Comparison of ENCODE assay signal across 11 mouse cellular contexts in genomic region chr3:88206901-88207371, GRCm38 (mm10). TPM values are rescaled to one million over a fixed set of nuclear protein-coding genes. Genes with fewer than 3 reads are reported as not detected.
A peak's percentile ranks its signal among the peaks of the same experiment; 100 is the strongest.
DNase-seq lines count a peak whose midpoint lies in the region; ATAC-seq and TF ChIP-seq lines count a peak whose summit lies in the region.
"Had no signal": no experiment of that assay in that cellular context is flagged by ENCODE, and none has a peak within 500 bp of the region (broad histone marks: within the 10 kb centered on the region; RNA-seq: fewer than 3 reads in every experiment).

No protein-coding gene starts in this region.

- DNase-seq in cerebellum, adult 8-10 months: peak; percentile 77
- peak; percentile 66 to 79 for DNase-seq in layer of hippocampus, postnatal 10 days (ENCODE audit: low spot score in 2 of 2)
- DNase-seq in heart, postnatal 36 days: no peak
- DNase-seq in urinary bladder, adult 18-20 months (ENCODE audit: low spot score in 2 of 2): no peak
- no peak for DNase-seq in testis, postnatal 10 days (ENCODE audit: low spot score)
- no peak for DNase-seq in gastrocnemius, adult 2 months
- DNase-seq: kidney, postnatal 14 days had no signal

- TF ChIP-seq CTCF in gastrocnemius, adult 2 months (IDR thresholded peaks at IDR 0.05): no peak

- no peaks in the 10 kb centered on the region for H3K9me3 ChIP-seq in forebrain, embryonic 13.5 days (replicated peaks)
- H3K9me3 ChIP-seq in neural tube, embryonic 15.5 days (replicated peaks): no peaks in the 10 kb centered on the region
- H3K9me3 ChIP-seq: lung, embryonic 15.5 days had no signal

- peaks cover 22% of the 10 kb centered on the region for H3K36me3 ChIP-seq in forebrain, embryonic 13.5 days (ENCODE audit: poor library complexity, severe bottlenecking)
- no peaks in the 10 kb centered on the region for H3K36me3 ChIP-seq in neural tube, embryonic 15.5 days
- H3K36me3 ChIP-seq: lung, embryonic 15.5 days had no signal

- H3K4me1 ChIP-seq in forebrain, embryonic 13.5 days: peaks cover 69% of the 10 kb centered on the region
- peaks cover 65% of the 10 kb centered on the region for H3K4me1 ChIP-seq in neural tube, embryonic 15.5 days
- H3K4me1 ChIP-seq: lung, embryonic 15.5 days had no signal

- WGBS in forebrain, embryonic 13.5 days: 0% methylated on average over 14 of the region's 14 CpGs
- WGBS in neural tube, embryonic 15.5 days: under 1% methylated on average over 14 of the region's 14 CpGs

- H3K27me3 ChIP-seq in forebrain, embryonic 13.5 days: 0 out of 2 replicates have a peak, but pooled peaks cover 2% of the 10 kb centered on the region
- H3K27me3 ChIP-seq in neural tube, embryonic 15.5 days (replicated peaks): peaks cover 17% of the 10 kb centered on the region; the same call in 1 of the 2 replicates

- H3K9ac ChIP-seq in forebrain, embryonic 13.5 days: peak overlapping the region; percentile 100
- H3K9ac ChIP-seq in neural tube, embryonic 15.5 days (replicated peaks): peak overlapping the region; percentile 73
- H3K9ac ChIP-seq: lung, embryonic 15.5 days had no signal

- peak overlapping the region; percentile 100 for H3K27ac ChIP-seq in forebrain, embryonic 13.5 days
- H3K27ac ChIP-seq in neural tube, embryonic 15.5 days (replicated peaks): peak overlapping the region; percentile 98
- no peak overlapping the region for H3K27ac ChIP-seq in gastrocnemius, adult 2 months
- H3K27ac ChIP-seq: lung, embryonic 15.5 days had no signal

- peak; percentile 20 for ATAC-seq in forebrain, embryonic 13.5 days
- peak; percentile 46 for ATAC-seq in neural tube, embryonic 15.5 days (ENCODE audit: low FRiP score)

- peak overlapping the region; percentile 96 for H3K4me3 ChIP-seq in forebrain, embryonic 13.5 days
- peak overlapping the region; percentile 58 for H3K4me3 ChIP-seq in neural tube, embryonic 15.5 days (replicated peaks)
- no peak overlapping the region for H3K4me3 ChIP-seq in gastrocnemius, adult 2 months
- H3K4me3 ChIP-seq: lung, embryonic 15.5 days had no signal

- peak overlapping the region; percentile 88 for H3K4me2 ChIP-seq in forebrain, embryonic 13.5 days
- peak overlapping the region; percentile 62 for H3K4me2 ChIP-seq in neural tube, embryonic 15.5 days
- H3K4me2 ChIP-seq: lung, embryonic 15.5 days had no signal

- intact Hi-C loops in heart, postnatal 36 days (cut with DNase I): no loop called here
- intact Hi-C loops in gastrocnemius, adult 2 months (cut with DNase I): no loop called here

RNA-seq across cellular contexts. Expression of gene Rhbg, which starts 47.6 kb away (rescaled TPM):
- polyA plus RNA-seq in forebrain, embryonic 13.5 days (2015; fragmentation: Nextera tagmentation; extraction: Ambion mirVana): 0.18 and 0.26 TPM in 2 replicates
- under 1 TPM in 1 of 2 experiments, not detected in 1; 0.25 TPM for total RNA-seq in layer of hippocampus, postnatal 10 days (2021)
- polyA plus RNA-seq in neural tube, embryonic 15.5 days (2015; fragmentation: Nextera tagmentation; extraction: Ambion mirVana): 0.78 and 0.83 TPM in 2 replicates
- not detected for total RNA-seq in heart, postnatal 36 days (2021)
- total RNA-seq in gastrocnemius, adult 2 months (2021): not detected
- polyA plus RNA-seq: frontal cortex, adult 2 months had no signal

Comparison
In these comparisons a context has a peak if more than half of its experiments do, and no peak if none do; other contexts are left out.
1. DNase-seq: peak in cerebellum, adult 8-10 months (single experiment) and layer of hippocampus, postnatal 10 days (2 of 2); none in heart, postnatal 36 days (0 of 2), urinary bladder, adult 18-20 months (0 of 2), testis, postnatal 10 days (single experiment) and gastrocnemius, adult 2 months (single experiment).